Mouse (Mus musculus) yolk sac, embryonic 10.5 days (tissue): ENCODE measurements around the gene Gm9195.

Source experiments
- DNase-seq: peaks from one replicate; pipeline ENCODE4 v3.0.0-alpha.2; 2017; ENCODE audit warnings: low spot score

The Gm9195 gene

GRCm38 (mm10) chr14:72491738-72492137 is at the start of gene Gm9195:
Gm9195 (minus strand) TSS chr14:72491838.
- DNase-seq = no peak

DNA sequence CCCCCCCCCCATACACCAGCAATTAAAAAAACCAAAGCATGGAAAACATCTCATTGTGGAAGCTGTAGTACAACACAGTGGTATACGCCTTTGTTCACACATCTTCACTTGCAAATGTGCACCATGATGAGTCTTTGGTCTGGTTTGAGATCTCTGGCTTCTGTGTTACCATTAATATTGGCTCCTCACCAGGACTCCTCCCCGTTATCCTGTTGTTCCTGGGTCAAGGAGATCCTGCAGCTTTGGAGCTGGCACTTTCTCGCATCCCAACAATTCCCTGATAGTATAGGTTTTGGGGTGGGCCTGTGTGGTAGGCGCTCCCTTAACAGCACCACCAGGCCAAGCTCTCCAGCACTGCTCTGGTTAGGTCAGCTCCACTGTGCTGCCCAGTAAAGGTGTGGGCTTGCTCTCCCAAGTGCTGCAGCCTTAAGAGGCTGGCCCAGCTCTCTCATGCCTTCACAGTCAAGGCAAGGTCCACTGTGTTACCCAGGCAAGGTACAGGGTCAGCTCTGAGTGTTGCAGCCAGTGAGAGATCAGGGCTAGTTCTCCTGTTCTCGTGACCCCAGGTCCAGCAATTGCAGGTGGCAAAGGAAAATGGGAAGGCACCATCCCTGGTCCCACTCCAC is 44.9 kb upstream of the Gm9195 start:
- no peak for DNase-seq

- peak; percentile 62 for DNase-seq
Measured at GRCm38 (mm10) chr14:72533862-72534261, 42.2 kb upstream of the Gm9195 start.

GRCm38 (mm10) chr14:72532028-72532917 is 40.6 kb upstream of the Gm9195 start:
- peak; percentile 21 for DNase-seq

DNA sequence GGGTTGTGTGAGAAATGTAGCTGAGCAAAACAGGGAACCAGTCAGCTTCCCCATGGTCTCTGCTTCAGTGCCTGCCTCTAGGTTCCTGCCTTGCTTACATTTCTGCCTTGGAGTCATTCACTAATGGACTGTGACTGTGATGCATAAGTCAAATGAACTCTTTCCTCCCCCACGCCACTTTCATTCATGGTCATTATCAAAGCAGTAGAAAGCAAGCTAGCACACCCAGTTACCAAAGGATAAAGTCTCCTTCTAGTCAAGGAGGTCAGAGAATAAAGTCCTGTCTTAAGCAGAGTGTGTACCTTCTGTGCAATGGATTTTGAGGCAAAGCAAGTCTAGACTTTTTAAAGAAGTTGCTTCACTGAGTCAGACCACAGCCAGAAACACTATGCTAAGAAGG is 35.5 kb upstream of the Gm9195 start:
- DNase-seq = no peak

DNA sequence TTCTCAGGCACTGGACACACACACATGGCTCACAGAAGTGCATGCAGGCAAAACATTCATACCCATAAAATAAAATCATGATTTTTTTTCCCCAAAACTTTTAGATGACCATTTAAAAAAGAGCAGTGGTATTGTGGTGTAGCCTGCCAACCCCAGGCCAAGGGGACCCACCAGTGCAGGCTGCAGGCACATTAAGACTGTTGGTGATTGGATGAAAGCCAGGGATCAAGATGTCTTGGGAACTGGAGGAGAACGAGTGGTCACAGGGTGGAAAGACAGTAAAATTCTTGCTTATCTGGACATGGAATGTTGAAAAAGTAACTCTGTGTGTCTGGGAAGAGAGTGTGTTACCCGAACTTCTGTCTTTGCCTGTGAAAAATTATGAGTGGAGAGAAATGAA is 27.9 kb upstream of the Gm9195 start:
- DNase-seq = no peak

GRCm38 (mm10) chr14:72518786-72519185 is 27.1 kb upstream of the Gm9195 start:
- DNase-seq = no peak

DNA sequence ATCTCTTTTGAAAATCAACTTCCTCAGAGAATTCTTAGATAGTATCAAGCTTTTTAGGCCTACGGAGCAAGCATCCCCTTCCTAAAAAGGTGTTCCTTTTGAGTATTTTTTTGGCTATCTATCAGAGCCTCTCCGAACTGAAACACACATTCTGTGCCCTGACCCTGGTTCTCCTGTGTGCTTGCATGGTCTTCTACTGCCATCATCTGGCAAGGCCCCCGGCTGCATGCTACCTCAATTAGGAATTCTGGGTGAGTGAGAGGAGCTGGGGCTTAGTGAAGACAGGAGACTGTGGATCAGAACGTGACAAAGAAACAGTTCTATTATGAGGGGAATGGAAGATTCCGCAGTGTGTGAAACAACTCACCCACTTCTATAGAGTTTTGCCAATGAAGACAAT is 24.7 kb upstream of the Gm9195 start:
- DNase-seq = no peak

- DNase-seq = no peak
Measured at GRCm38 (mm10) chr14:72506723-72507420, 15.2 kb upstream of the Gm9195 start.

GRCm38 (mm10) chr14:72506018-72506722 is 14.5 kb upstream of the Gm9195 start:
- peak; percentile 4 for DNase-seq

DNA sequence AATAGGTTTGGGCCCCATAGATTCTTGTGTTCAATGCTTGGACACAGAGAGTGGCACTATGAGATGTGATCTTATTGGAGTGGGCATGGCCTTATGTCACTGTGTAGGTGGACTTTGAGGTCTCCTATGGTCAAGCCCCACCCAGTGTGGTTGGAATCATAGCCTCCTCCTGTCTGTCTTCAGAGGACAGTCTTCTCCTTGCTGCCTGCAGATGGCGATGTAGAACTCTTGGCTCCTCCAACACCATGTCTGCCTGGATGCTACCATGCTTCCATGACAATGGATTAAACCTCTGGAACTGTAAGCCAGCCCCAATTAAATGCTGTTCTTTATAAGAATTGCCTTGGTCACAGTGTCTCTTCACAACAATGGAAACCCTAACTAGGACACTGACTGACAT is 13.3 kb upstream of the Gm9195 start:
- no peak for DNase-seq

- DNase-seq = no peak
Measured at GRCm38 (mm10) chr14:72503241-72503640, 11.6 kb upstream of the Gm9195 start.

GRCm38 (mm10) chr14:72493775-72494174 is 2.1 kb upstream of the Gm9195 start:
- no peak for DNase-seq

DNA sequence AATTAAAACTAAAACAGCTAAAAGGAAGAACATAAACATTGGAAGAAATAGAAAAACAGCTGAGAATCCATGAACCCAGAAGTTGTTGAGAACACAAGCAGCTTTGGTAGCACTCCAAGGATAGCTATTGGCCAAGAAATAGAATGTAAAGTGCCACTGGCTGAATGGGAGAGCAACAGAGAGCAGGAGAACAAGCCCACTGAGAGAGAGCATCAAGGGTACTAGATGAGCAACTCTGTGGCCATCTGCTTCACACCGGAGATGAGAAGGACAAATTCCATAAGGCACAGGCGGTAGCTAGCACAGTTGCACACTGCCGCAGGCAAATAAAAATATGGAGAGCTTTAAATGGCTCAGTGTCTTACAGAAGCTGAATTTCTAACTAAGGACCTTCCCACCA is 1.3 kb downstream of the Gm9195 start:
- DNase-seq = no peak

GRCm38 (mm10) chr14:72474501-72474900 is 17.1 kb downstream of the Gm9195 start:
- no peak for DNase-seq

GRCm38 (mm10) chr14:72468429-72468828 is 23.2 kb downstream of the Gm9195 start:
- no peak for DNase-seq

DNA sequence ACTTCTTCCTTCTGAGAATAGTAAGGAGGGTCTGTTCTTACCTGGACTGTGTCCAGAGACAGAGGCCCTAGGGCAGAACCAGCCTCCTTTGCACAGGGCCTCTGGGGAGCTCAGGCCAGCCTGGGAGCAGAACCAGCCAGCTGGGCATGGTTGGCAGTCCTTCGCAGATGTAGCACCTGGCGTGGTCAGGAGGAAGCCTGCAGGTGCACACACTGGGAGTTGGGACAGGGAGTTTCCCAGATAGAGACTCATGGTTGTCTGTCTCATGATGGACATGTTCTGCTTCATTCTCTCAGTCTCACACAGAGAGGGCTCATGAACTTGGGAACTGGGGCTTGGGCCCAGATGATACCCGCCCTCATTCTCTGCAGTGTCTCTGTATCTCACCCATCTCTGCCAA is 25.3 kb downstream of the Gm9195 start:
- no peak for DNase-seq

DNA sequence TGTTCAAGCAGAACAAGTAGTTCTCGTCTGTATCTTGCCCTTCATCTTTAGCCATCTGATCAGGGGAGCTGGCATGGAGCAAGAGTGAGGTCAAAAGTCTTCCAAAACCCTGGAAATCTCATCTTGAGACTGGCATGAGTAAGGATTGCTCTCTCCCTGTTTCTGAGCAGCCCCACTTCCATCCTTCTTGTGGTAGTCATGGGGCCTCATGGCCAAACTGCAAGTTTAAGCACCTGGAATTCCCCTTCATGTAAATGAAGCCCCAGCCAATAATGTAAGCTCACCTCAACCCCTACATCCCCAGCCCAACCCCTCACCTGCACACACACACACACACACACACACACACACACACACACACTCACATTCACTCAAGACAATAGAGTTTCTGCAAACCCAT is 30.0 kb downstream of the Gm9195 start:
- no peak for DNase-seq

GRCm38 (mm10) chr14:72460291-72460690 is 31.3 kb downstream of the Gm9195 start:
- DNase-seq = no peak

GRCm38 (mm10) chr14:72458930-72459329 is 32.7 kb downstream of the Gm9195 start:
- DNase-seq = no peak

DNA sequence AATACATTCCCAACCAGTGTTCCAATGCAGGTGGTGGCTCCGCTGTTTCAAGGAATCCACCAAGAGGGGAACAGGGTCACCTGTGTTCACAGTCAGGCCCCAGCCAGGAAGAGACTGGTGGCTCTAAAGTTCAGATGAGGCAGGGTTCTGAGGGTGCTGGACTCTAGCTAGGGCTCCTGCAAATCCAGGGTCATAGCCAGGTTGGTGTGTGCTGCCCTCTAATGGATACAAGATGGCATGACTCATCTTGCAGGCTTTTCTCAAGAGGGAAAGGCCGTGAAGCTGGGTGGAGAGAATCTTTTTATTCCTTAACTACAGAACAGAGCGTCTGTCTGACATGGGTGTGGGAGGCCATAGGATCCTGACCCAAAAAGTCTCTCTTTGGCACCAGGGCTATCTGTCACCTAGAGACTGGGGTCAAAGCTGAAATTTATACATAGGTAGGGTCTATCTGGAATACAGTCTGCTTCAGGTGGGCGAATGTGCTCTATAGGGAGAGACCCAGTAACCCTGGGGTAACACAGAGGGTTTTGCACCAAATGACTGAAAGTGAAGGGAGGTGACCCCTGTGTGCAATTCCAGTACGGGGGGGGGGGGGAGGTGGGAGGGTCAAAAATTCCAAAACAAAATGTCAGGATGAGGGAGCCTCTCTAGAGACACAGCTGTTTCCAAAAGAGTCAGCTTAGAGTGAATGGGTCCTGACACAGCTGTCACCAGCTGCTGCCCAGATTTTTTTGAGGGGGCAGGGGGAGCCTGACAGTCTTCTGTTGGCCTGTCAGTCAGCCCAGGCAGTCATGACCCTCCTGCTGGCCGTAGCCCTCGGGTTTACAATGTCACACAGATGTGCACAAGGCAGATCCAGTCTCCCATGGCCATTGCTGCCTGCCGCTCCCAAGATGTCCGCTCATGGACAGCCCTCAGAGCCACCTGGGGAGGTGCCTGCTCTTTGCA is 44.2 kb downstream of the Gm9195 start:
- no peak for DNase-seq
